Mouse (Mus musculus) left cerebral cortex, adult 11 months (tissue): Measurements from ENCODE around the gene Lig4.
A peak's percentile ranks its signal among the peaks of the same experiment; 100 is the strongest.

Source experiments
- DNase-seq: peaks from one replicate; pipeline ENCODE4 v3.0.0; 2022; ENCODE audit warnings: low spot score

Lig4 gene

GRCm38 (mm10) chr8:9929746-9930445 lies 47.6 kb downstream of the Lig4 start:
- DNase-seq, result peak; percentile 53
